Mouse (Mus musculus): Measurements from ENCODE around the gene Nectin4.

GRCm38 (mm10) chr1:171390101-171390500 is 20.2 kb downstream of the Nectin4 start:
- TF ChIP-seq E2F4 (IDR thresholded peaks at IDR 0.05; ENCODE audit: insufficient read depth) (no peak), MYOG (IDR thresholded peaks at IDR 0.05; ENCODE audit: control insufficient read depth in 1 of 3, insufficient read depth in 1 of 3, insufficient read length in 2 of 3, low read depth in 2 of 3) (no peak), POLR2A (IDR thresholded peaks at IDR 0.05; ENCODE audit: insufficient read length, low read depth) (no peak), USF1 (IDR thresholded peaks at IDR 0.05; ENCODE audit: low read depth) (no peak), MYOD1 (IDR thresholded peaks at IDR 0.05; ENCODE audit: control insufficient read depth in 1 of 3, insufficient read length in 2 of 3, low read depth in 2 of 3) (no peak), TCF12 (IDR thresholded peaks at IDR 0.05; ENCODE audit: insufficient read depth, poor library complexity, severe bottlenecking) (no peak), CEBPB (IDR thresholded peaks at IDR 0.05; ENCODE audit: insufficient read depth, poor library complexity, severe bottlenecking) (no peak), REST (IDR thresholded peaks at IDR 0.05; ENCODE audit: insufficient read depth, insufficient read length) (no peak), SRF (IDR thresholded peaks at IDR 0.05; ENCODE audit: control insufficient read depth, insufficient read length, low read depth) (no peak), POLR2AphosphoS2 (IDR thresholded peaks at IDR 0.05; ENCODE audit: insufficient read length, low read depth) (no peak)
